Mouse (Mus musculus) embryonic facial prominence, embryonic 13.5 days (tissue): ENCODE measurements around the gene Bloc1s4. TPM values are rescaled to one million over a fixed set of nuclear protein-coding genes. Genes with fewer than 3 reads are reported as not detected.

ENCODE experiments used
- ATAC-seq: fragments of 200-750 bp; cut with Nextera tagmentation; 2 replicates; pipeline ENCODE4 v1.8.0; 2017; ENCODE audit warnings: low read depth; ENCODE audit not compliant: insufficient number of reproducible peaks, insufficient read depth, low FRiP score, low TSS enrichment
- H3K27ac ChIP-seq: fragments of 300-500 bp; sonication (generic); 2 replicates; pipeline ENCODE4 v1.5.1; 2015; ENCODE audit warnings: moderate library complexity, mild to moderate bottlenecking, inconsistent platforms
- H3K27me3 ChIP-seq: fragments of 300-500 bp; sonication (generic); 2 replicates; pipeline ENCODE4 v1.6.1; 2015; ENCODE audit warnings: mild to moderate bottlenecking, inconsistent platforms
- H3K36me3 ChIP-seq: fragments of 300-500 bp; sonication (generic); 2 replicates; pipeline ENCODE4 v1.6.1; 2015; ENCODE audit warnings: mild to moderate bottlenecking, inconsistent platforms
- H3K4me1 ChIP-seq: fragments of 300-500 bp; sonication (generic); 2 replicates; pipeline ENCODE4 v1.6.1; 2015; ENCODE audit warnings: inconsistent platforms
- H3K4me2 ChIP-seq: fragments of 300-500 bp; sonication (generic); 2 replicates; pipeline ENCODE4 v1.6.1; 2015; ENCODE audit warnings: moderate library complexity, mild to moderate bottlenecking, inconsistent platforms
- H3K4me3 ChIP-seq: fragments of 300-500 bp; sonication (generic); 2 replicates; pipeline ENCODE4 v1.5.1; 2015; ENCODE audit warnings: mild to moderate bottlenecking, inconsistent platforms
- H3K9ac ChIP-seq: fragments of 300-500 bp; sonication (generic); 2 replicates; pipeline ENCODE4 v1.6.1; 2015; ENCODE audit warnings: mild to moderate bottlenecking, inconsistent platforms
- H3K9me3 ChIP-seq: fragments of 300-500 bp; sonication (generic); 2 replicates; pipeline ENCODE4 v1.6.1; 2016; ENCODE audit warnings: inconsistent platforms
- WGBS: fragments of 180-500 bp; shearing (Covaris S2); methylation state at CpG from one replicate; pipeline ENCODE4 v1.1.7; 2015; ENCODE audit warnings: mixed read lengths; 5-methylcytosine and 5-hydroxymethylcytosine counted together
- polyA plus RNA-seq: library from polyadenylated mRNA; unstranded; fragments of >200 nt; fragmentation: Nextera tagmentation; extraction: Ambion mirVana; gene quantifications from 2 replicates; pipeline ENCODE4 v1.2.1, GENCODE M21; 2015

Bloc1s4 gene
- polyA plus RNA-seq, 1 experiment from 2014 or later, result 28.3 TPM

DNA sequence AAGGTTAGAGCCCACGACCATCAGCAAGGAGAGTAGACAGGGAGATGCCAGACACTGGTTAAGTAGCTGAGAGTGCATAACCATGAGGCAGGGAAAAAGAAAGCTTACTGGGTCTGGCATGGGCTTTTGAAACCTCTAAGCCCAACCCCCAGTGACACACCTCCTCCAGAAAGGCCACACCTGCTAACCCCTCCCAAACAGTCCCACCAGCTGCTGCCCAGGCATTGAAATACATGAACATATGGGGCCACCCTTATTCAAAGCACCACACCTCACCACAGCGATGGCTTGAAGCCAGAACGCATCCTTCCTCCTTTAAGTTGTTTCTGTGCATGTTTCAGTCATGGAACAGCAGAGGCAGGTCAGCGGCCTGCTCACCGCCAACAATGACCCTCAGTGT, 24.1 kb upstream of the Bloc1s4 start:
- no peak overlapping the region for H3K9ac ChIP-seq
- ATAC-seq, result no peak
- WGBS, result 76% methylated on average over 5 of the region's 5 CpGs
- no peak overlapping the region for H3K27ac ChIP-seq
- no peaks in the 10 kb centered on the region for H3K27me3 ChIP-seq
- H3K9me3 ChIP-seq, result no peaks in the 10 kb centered on the region
- H3K4me3 ChIP-seq, result no peak overlapping the region
- H3K4me1 ChIP-seq, result 0 out of 2 replicates have a peak, but pooled peaks cover 8% of the 10 kb centered on the region
- H3K4me2 ChIP-seq, result no peak overlapping the region
- H3K36me3 ChIP-seq, result no peaks in the 10 kb centered on the region

DNA sequence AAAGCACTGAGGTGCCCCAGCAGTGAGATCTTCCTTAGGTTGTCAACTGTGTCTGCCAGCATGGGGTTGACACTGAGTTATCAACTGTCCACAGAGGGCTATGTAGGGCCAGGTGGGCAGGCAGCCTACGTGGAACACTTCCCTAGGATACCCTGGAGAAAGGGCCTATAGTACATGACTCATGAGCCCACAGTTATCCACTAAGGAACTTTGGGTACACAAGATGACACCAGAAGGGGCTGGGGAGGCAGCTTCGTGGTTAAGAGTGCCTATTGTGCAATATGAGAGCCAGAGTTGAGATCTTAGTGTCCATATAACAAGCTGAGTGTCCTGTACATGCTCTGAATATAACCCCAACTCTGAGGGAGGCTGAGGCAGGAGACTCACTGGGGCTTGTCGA, 21.2 kb upstream of the Bloc1s4 start:
- no peak overlapping the region for H3K27ac ChIP-seq
- WGBS, result 70% methylated on average over 3 of the region's 3 CpGs
- ATAC-seq, result no peak
- no peak overlapping the region for H3K9ac ChIP-seq
- no peaks in the 10 kb centered on the region for H3K36me3 ChIP-seq
- no peak overlapping the region for H3K4me2 ChIP-seq
- no peaks in the 10 kb centered on the region for H3K27me3 ChIP-seq
- no peak overlapping the region for H3K4me3 ChIP-seq
- no peaks in the 10 kb centered on the region for H3K9me3 ChIP-seq
- H3K4me1 ChIP-seq, result 0 out of 2 replicates have a peak, but pooled peaks cover 5% of the 10 kb centered on the region

DNA sequence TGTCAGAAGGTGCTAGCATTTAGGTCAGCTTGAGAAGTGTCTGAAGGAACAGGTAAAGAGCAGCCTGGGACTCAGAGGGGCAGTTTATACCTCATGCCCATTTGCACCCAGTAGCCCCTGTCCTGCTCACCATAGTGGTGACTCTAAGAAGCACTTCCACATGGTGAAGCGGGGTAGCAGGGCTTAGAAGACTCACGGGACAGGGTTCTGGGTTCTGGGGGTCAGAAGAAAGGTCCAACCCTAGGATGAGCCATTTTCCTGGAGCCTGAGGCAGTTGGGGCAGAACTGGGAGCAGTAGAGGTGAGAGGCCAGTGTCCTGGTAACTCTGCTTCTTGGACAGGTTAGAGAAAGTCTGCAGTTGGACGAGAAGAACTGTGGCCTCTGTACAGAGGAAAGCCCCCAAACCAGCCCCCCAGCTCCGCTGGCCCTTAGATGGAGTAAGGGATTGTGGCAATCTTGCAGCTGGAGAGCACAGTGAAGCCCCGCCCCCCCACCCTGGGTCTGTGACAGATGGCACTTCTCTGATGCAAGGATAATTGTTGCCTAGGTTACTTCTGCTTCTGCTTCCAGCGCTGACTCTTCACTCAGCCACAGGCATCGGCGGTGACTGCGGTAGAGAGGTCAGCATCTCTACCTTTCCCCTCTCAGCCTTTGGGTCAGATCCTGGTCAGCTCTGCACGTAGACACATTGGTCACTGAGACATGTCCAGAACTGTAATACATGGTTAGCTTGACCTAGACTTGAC, 18.7 kb upstream of the Bloc1s4 start:
- Histone ChIP-seq H3K27ac (no peak overlapping the region), H3K4me1 (peaks cover 24% of the 10 kb centered on the region), H3K9ac (no peak overlapping the region), H3K27me3 (no peaks in the 10 kb centered on the region), H3K4me2 (no peak overlapping the region), H3K4me3 (no peak overlapping the region), H3K9me3 (no peaks in the 10 kb centered on the region), H3K36me3 (no peaks in the 10 kb centered on the region)
- ATAC-seq, result peak; percentile 34; the same call in 1 of the 2 replicates
- 26% methylated on average over 10 of the region's 10 CpGs for WGBS

DNA sequence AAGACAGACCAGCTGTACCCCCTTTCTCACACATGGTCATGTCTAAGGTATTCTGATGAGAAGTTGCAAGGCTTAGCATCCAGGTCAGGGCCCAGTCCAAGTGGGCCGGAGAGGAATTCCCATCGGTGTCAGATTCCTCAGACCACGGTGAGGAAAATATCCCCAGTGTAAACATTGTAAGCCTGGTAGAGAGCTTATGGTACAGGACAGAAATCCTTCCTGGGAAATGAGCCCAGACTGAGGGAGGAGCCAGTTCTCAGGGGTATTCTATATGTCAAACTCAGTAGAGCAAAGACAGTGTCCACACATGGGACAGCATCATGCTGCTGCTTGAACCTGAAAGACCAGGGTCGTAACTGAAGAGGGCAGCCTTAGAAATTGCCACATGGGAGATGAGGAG, 11.4 kb upstream of the Bloc1s4 start:
- Histone ChIP-seq H3K4me1 (peaks cover 19% of the 10 kb centered on the region), H3K4me2 (no peak overlapping the region), H3K9ac (no peak overlapping the region), H3K27ac (no peak overlapping the region), H3K9me3 (no peaks in the 10 kb centered on the region; the same call in 1 of the 2 replicates), H3K36me3 (no peaks in the 10 kb centered on the region), H3K4me3 (no peak overlapping the region), H3K27me3 (no peaks in the 10 kb centered on the region)
- ATAC-seq, result no peak
- 65% methylated on average over 4 of the region's 4 CpGs for WGBS

DNA sequence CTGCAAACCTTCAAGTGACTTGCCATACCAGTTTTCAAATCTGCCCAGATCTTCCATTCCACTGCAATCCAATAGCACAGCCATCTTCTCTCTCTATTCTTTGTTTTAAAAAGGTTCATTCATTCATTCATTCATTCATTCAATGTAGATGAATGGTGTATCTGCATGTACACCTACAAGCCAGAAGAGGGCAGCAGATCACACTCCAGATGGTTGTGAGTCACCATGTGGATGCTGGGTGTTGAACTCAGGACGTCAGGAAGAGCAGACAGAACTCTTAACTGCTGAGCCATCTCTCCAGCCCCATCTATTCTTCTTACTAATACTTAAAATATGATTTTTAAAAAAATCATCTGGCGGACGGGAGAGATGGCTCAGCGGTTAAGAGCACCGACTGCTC, 8.6 kb upstream of the Bloc1s4 start:
- Histone ChIP-seq H3K36me3 (no peaks in the 10 kb centered on the region), H3K4me2 (no peak overlapping the region), H3K27ac (no peak overlapping the region), H3K27me3 (no peaks in the 10 kb centered on the region), H3K9me3 (no peaks in the 10 kb centered on the region; the same call in 1 of the 2 replicates), H3K9ac (no peak overlapping the region), H3K4me3 (no peak overlapping the region), H3K4me1 (no peaks in the 10 kb centered on the region)
- ATAC-seq, result no peak
- 66% methylated on average over 5 of the region's 5 CpGs for WGBS

DNA sequence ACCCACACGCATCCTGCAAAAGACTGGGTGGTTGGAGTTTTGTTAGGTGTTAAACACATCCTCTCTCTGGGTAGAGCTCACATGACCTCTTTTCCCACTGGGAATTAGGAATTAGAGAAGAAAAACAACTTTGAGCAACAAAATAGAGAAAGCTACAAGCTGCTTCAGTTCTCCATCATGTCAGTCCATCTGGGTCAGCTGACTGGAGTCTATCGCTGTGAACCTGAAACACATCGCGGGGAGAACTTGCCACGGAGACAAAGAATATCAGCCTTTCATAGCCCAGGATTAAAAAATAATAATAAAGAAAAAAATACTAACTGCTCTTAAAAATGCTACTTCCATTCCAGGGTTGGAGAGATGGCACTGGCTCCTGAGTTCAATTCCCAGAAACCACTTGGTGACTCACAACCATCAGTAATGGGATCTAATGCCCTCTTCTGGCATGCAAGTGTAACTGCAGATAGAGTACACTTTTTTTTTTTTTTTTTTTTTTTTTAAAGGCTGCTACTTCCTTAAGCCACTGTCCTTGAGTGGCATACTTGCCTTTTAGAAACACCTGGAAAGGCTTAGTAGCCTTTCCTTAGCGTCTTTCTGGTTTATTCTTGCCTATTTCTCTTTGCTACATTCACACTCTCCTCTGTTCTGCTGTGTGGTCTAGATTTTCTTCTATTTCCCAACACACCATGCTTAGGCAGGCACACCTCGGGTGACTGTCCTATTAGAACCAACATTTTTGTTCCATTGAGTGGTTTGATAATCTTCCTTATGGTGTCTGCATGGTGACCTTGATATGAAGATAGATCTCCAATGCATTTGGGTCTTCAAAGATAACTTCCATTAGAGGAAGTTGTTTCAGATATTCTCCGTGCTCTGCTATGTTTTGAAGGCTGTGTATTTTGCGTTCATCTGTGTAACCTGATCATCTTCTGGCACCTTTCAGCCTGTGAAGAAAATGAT, 1.9 kb upstream of the Bloc1s4 start:
- H3K9ac ChIP-seq, result no peak overlapping the region
- 71% methylated on average over 9 of the region's 9 CpGs for WGBS
- H3K27ac ChIP-seq, result no peak overlapping the region
- no peaks in the 10 kb centered on the region for H3K9me3 ChIP-seq
- no peak for ATAC-seq
- H3K27me3 ChIP-seq, result no peaks in the 10 kb centered on the region
- peaks cover 12% of the 10 kb centered on the region for H3K4me1 ChIP-seq
- H3K4me3 ChIP-seq, result no peak overlapping the region
- no peak overlapping the region for H3K4me2 ChIP-seq
- 0 out of 2 replicates have a peak, but pooled peaks cover 3% of the 10 kb centered on the region for H3K36me3 ChIP-seq

DNA sequence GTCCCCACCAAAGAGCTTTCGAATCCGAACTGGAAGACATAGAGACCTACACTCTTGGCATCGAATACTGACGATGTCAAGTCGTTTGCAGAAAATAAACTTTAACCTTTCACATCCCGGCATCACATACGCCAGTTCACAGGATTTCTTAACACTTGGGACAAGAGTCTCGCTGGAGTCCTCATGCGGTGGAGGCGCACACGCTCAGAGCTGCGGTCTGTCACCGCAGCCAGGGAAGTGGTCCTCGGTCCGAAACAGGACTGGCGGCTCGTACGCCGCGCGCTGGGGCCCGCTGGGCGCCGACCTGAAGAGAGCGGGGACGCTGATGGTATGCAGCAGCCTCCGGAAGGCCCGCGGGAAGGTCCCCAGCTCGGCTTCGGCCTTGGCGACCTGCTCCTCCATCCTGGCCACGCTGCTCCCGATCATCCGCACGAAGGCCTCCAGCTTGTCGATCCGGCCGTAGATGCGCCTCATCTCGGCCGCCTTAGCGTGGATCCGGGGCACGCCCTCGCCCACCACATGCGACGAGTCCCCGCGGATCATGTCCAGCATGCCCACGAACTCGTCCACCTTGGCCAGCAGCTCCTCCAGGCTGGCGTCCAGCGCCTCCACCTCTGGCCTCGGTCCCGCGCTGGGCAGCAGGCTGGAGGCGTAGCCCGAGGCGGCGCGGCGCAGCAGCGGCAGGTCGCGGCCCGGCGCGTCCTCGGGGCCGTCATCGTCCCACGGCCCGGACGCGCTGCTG, 485 bp downstream of the Bloc1s4 start:
- H3K4me2 ChIP-seq, result peak overlapping the region; percentile 96
- 2% methylated on average over 69 of the region's 76 CpGs for WGBS
- H3K27ac ChIP-seq, result 0 out of 2 replicates have a peak overlapping the region, but pooled peaks have one; percentile 28

DNA sequence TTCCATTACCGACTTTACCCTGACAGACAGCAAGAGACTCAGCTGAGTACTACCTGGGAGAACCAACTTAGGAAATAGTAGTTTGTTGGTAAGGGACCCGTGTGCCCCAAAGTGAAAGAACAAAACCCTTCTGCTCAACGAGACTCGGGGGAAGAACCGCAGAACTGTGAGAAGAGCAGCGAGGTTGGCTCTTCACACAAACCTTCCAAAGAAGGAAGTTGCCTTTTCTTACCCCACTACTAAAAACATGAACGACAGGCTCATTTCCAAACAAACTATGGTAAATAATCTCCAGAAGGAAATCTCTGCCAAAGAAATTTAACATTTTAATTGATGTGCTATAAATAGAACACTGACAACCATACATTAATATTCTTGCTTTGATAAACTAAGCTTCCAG, 1.4 kb downstream of the Bloc1s4 start:
- peak overlapping the region; percentile 96 for H3K4me2 ChIP-seq
- 81% methylated on average over 7 of the region's 7 CpGs for WGBS
- H3K9me3 ChIP-seq, result no peaks in the 10 kb centered on the region
- no peak for ATAC-seq
- H3K36me3 ChIP-seq, result 0 out of 2 replicates have a peak, but pooled peaks cover 5% of the 10 kb centered on the region
- no peak overlapping the region for H3K27ac ChIP-seq
- peak overlapping the region; percentile 99 for H3K4me3 ChIP-seq
- peaks cover 12% of the 10 kb centered on the region for H3K4me1 ChIP-seq
- H3K9ac ChIP-seq, result peak overlapping the region; percentile 38; the same call in 1 of the 2 replicates
- H3K27me3 ChIP-seq, result no peaks in the 10 kb centered on the region

More for the DNA sequence above, 485 bp downstream of the Bloc1s4 start:
- Histone ChIP-seq H3K9ac (peak overlapping the region; percentile 88), H3K27me3 (no peaks in the 10 kb centered on the region), H3K36me3 (0 out of 2 replicates have a peak, but pooled peaks cover 5% of the 10 kb centered on the region), H3K4me3 (peak overlapping the region; percentile 99), H3K4me1 (peaks cover 12% of the 10 kb centered on the region), H3K9me3 (no peaks in the 10 kb centered on the region)
- no peak; the same call in 1 of the 2 replicates for ATAC-seq

DNA sequence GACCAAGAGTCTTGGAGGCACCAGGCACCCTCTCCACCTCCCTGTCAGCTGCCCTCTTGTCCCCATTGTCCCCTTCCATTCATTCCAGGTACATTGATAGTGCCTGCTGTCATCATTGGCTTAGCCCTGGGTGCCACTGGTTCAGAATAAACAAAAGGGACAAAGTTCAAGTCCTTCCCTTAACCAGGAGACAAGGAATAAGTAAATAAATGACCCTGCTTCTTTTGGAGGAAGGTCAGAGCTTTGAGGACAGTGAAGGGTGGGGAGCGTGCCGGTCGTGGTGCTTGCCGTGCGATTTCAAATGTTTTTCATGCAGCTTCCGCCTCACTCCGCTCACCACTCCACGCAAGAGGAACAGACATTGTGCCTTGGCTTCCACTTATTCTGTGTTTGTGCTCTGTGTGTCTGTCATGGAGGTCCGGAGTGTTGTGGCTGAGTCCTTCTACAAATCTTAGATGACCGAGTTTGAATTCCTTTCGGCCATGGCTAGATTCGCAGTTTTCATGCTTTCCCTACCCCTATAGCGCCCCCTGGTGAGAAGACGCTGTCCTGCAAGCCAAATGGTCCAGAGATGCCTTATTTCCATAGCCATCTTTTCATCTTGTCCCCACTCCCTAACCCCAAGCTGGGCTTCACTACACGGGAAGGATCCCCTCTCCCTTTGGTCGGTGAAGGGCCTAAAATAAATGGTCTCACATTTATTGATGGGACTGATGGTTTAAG, 6.2 kb downstream of the Bloc1s4 start:
- Histone ChIP-seq H3K4me3 (no peak overlapping the region), H3K27me3 (no peaks in the 10 kb centered on the region), H3K4me1 (peaks cover 7% of the 10 kb centered on the region), H3K9ac (no peak overlapping the region), H3K27ac (no peak overlapping the region), H3K36me3 (0 out of 2 replicates have a peak, but pooled peaks cover 5% of the 10 kb centered on the region), H3K9me3 (no peaks in the 10 kb centered on the region), H3K4me2 (peak overlapping the region; percentile 39)
- 41% methylated on average over 16 of the region's 16 CpGs for WGBS
- ATAC-seq, result no peak

DNA sequence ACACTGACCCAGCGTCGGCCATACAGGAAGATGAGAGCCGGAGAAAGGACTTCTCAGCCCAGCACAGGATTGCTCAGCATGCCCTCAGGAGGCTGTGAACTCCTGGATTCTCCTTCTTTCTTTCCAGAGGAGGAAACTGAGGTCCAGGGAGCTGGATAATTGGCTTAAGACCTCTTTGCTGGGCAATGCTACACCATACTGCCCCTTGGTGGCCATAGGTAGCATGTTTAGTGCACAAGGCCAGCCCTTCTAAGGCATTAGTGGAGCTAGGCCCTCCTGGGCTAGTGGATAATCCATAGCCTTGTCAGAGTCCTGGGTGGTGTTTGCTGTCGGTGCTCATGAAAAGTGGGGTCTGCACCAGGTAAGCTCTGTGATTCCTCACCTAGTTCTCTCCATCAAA, 8.6 kb downstream of the Bloc1s4 start:
- H3K4me2 ChIP-seq, result no peak overlapping the region
- no peaks in the 10 kb centered on the region for H3K4me1 ChIP-seq
- H3K4me3 ChIP-seq, result no peak overlapping the region
- no peaks in the 10 kb centered on the region for H3K9me3 ChIP-seq
- ATAC-seq, result no peak
- H3K27ac ChIP-seq, result no peak overlapping the region
- no peaks in the 10 kb centered on the region for H3K36me3 ChIP-seq
- no peak overlapping the region for H3K9ac ChIP-seq
- WGBS, result 63% methylated on average over 4 of the region's 4 CpGs
- H3K27me3 ChIP-seq, result no peaks in the 10 kb centered on the region; the same call in 1 of the 2 replicates
